Comparison of ENCODE assay signal across 24 mouse cellular contexts in genomic region chr17:47753130-47753775, GRCm38 (mm10). TPM values are rescaled to one million over a fixed set of nuclear protein-coding genes. Genes with fewer than 3 reads are reported as not detected.
DNase-seq lines count a peak whose midpoint lies in the region; ATAC-seq and TF ChIP-seq lines count a peak whose summit lies in the region.
"Had no signal": no experiment of that assay in that cellular context is flagged by ENCODE, and none has a peak within 500 bp of the region (broad histone marks: within the 10 kb centered on the region; RNA-seq: fewer than 3 reads in every experiment).

No protein-coding gene starts in this region.

- peak overlapping the region; percentile 46 for H3K9ac ChIP-seq in intestine, embryonic 16.5 days (ENCODE audit: low read depth, low read length)
- H3K9ac ChIP-seq in liver, embryonic 16.5 days (ENCODE audit: low read depth, low read length): peak overlapping the region; percentile 12
- no peak overlapping the region for H3K9ac ChIP-seq in forebrain, postnatal 0 days
- H3K9ac ChIP-seq: heart, embryonic 15.5 days; kidney, embryonic 15.5 days; neural tube, embryonic 12.5 days had no signal

- no peaks in the 10 kb centered on the region for H3K27me3 ChIP-seq in heart, embryonic 10.5 days (ENCODE audit: insufficient read depth, poor library complexity, severe bottlenecking)
- no peaks in the 10 kb centered on the region for H3K27me3 ChIP-seq in G1E (ENCODE audit: insufficient read depth, low read length)
- H3K27me3 ChIP-seq in intestine, embryonic 16.5 days (replicated peaks; ENCODE audit: control insufficient read depth, insufficient read depth, low read length): no peaks in the 10 kb centered on the region
- no peaks in the 10 kb centered on the region for H3K27me3 ChIP-seq in liver, embryonic 16.5 days (ENCODE audit: control insufficient read depth, insufficient read depth, low read depth, low read length)
- H3K27me3 ChIP-seq in forebrain, postnatal 0 days (ENCODE audit: insufficient read depth, low read length): no peaks in the 10 kb centered on the region
- H3K27me3 ChIP-seq: heart, embryonic 15.5 days; kidney, embryonic 15.5 days; neural tube, embryonic 12.5 days; Patski had no signal

- H3K36me3 ChIP-seq in heart, embryonic 10.5 days: peaks cover 9% of the 10 kb centered on the region; the same call in 1 of the 2 replicates
- peaks cover 49% of the 10 kb centered on the region for H3K36me3 ChIP-seq in G1E (replicated peaks)
- H3K36me3 ChIP-seq in intestine, embryonic 16.5 days (ENCODE audit: control insufficient read depth, insufficient read depth, low read length): 0 out of 2 replicates have a peak, but pooled peaks cover 3% of the 10 kb centered on the region
- peaks cover 7% of the 10 kb centered on the region; the same call in 1 of the 2 replicates for H3K36me3 ChIP-seq in liver, embryonic 16.5 days (ENCODE audit: control insufficient read depth, insufficient read depth)
- H3K36me3 ChIP-seq in forebrain, postnatal 0 days (ENCODE audit: insufficient read depth): no peaks in the 10 kb centered on the region
- H3K36me3 ChIP-seq: heart, embryonic 15.5 days; neural tube, embryonic 12.5 days had no signal

- 27% methylated on average over 8 of the region's 8 CpGs for WGBS in heart, embryonic 10.5 days
- WGBS in intestine, embryonic 16.5 days: 63% methylated on average over 8 of the region's 8 CpGs
- 20% methylated on average over 8 of the region's 8 CpGs for WGBS in liver, embryonic 16.5 days (ENCODE audit: insufficient replicate concordance)
- WGBS in forebrain, postnatal 0 days: 86% methylated on average over 8 of the region's 8 CpGs

- H3K9me3 ChIP-seq in heart, embryonic 10.5 days: no peaks in the 10 kb centered on the region
- peaks cover 3% of the 10 kb centered on the region; the same call in 1 of the 2 replicates for H3K9me3 ChIP-seq in G1E (replicated peaks)
- H3K9me3 ChIP-seq in intestine, embryonic 16.5 days (ENCODE audit: control insufficient read depth, low read length): no peaks in the 10 kb centered on the region
- H3K9me3 ChIP-seq in liver, embryonic 16.5 days (replicated peaks; ENCODE audit: control insufficient read depth, low read length): no peaks in the 10 kb centered on the region
- no peaks in the 10 kb centered on the region for H3K9me3 ChIP-seq in forebrain, postnatal 0 days (ENCODE audit: low read length)
- H3K9me3 ChIP-seq: heart, embryonic 15.5 days; kidney, embryonic 15.5 days; neural tube, embryonic 12.5 days had no signal

- peaks cover 57% of the 10 kb centered on the region for H3K4me1 ChIP-seq in heart, embryonic 10.5 days
- peaks cover 71% of the 10 kb centered on the region for H3K4me1 ChIP-seq in G1E (ENCODE audit: insufficient read depth, low read depth, low read length)
- peaks cover 28% of the 10 kb centered on the region for H3K4me1 ChIP-seq in intestine, embryonic 16.5 days (ENCODE audit: control insufficient read depth, insufficient read depth, low read length)
- peaks cover 40% of the 10 kb centered on the region for H3K4me1 ChIP-seq in liver, embryonic 16.5 days (ENCODE audit: control insufficient read depth, low read depth, low read length)
- no peaks in the 10 kb centered on the region for H3K4me1 ChIP-seq in forebrain, postnatal 0 days (ENCODE audit: insufficient read depth)
- H3K4me1 ChIP-seq: neural tube, embryonic 12.5 days had no signal

- TF ChIP-seq CTCF in G1E (IDR thresholded peaks at IDR 0.05; ENCODE audit: low read depth, low read length): no peak
- no peak for TF ChIP-seq CTCF in forebrain, postnatal 0 days (IDR thresholded peaks at IDR 0.05; ENCODE audit: low read depth)

- peak overlapping the region; percentile 84 for H3K27ac ChIP-seq in heart, embryonic 10.5 days
- peak overlapping the region; percentile 90 for H3K27ac ChIP-seq in intestine, embryonic 16.5 days (ENCODE audit: low read length)
- H3K27ac ChIP-seq in liver, embryonic 16.5 days (ENCODE audit: low read length): peak overlapping the region; percentile 67; the same call in 1 of the 2 replicates
- no peak overlapping the region for H3K27ac ChIP-seq in forebrain, postnatal 0 days (ENCODE audit: low read depth, low read length)
- H3K27ac ChIP-seq: heart, embryonic 15.5 days; kidney, embryonic 15.5 days; neural tube, embryonic 12.5 days; stomach, postnatal 0 days had no signal

- DNase-seq in heart, embryonic 10.5 days (ENCODE audit: low spot score): no peak
- no peak for DNase-seq in heart, adult 8-10 months (ENCODE audit: low spot score)
- DNase-seq in G1E (ENCODE audit: low spot score): no peak
- no peak for DNase-seq in B cell, adult 2 months
- no peak for DNase-seq in forebrain, postnatal 0 days
- no peak for DNase-seq in cerebellum, postnatal 14 days
- DNase-seq: adrenal gland, postnatal 25 days; cerebellum, adult 9-10 months; embryo, embryonic 11 days; left cerebral cortex, postnatal 4 days; lung, adult 18-20 months had no signal

- peak overlapping the region; percentile 26; the same call in 1 of the 2 replicates for H3K4me2 ChIP-seq in intestine, embryonic 16.5 days (ENCODE audit: low read depth, low read length)
- no peak overlapping the region; the same call in 1 of the 2 replicates for H3K4me2 ChIP-seq in liver, embryonic 16.5 days (ENCODE audit: low read depth, low read length)
- H3K4me2 ChIP-seq in forebrain, postnatal 0 days (ENCODE audit: low read depth): no peak overlapping the region
- H3K4me2 ChIP-seq: heart, embryonic 15.5 days; kidney, embryonic 15.5 days; midbrain, embryonic 11.5 days; neural tube, embryonic 12.5 days had no signal

- 0 out of 2 replicates have a peak overlapping the region, but pooled peaks have one; percentile 24 for H3K4me3 ChIP-seq in heart, embryonic 10.5 days
- H3K4me3 ChIP-seq in G1E (ENCODE audit: low read depth, low read length): peak overlapping the region; percentile 59; the same call in 1 of the 2 replicates
- H3K4me3 ChIP-seq in intestine, embryonic 16.5 days (ENCODE audit: low read length): no peak overlapping the region
- no peak overlapping the region for H3K4me3 ChIP-seq in liver, embryonic 16.5 days (ENCODE audit: low read depth, low read length)
- no peak overlapping the region for H3K4me3 ChIP-seq in forebrain, postnatal 0 days (ENCODE audit: low read depth, low read length)
- H3K4me3 ChIP-seq: heart, embryonic 15.5 days; kidney, embryonic 15.5 days; neural tube, embryonic 12.5 days had no signal

- 0 out of 2 replicates have a peak, but pooled peaks have one; percentile 15 for ATAC-seq in G1E (ENCODE audit: extremely low read depth, insufficient number of reproducible peaks, low FRiP score, poor library complexity, severe bottlenecking)
- peak; percentile 73 for ATAC-seq in intestine, embryonic 16.5 days
- ATAC-seq in liver, embryonic 16.5 days (ENCODE audit: low read depth): peak; percentile 52
- no peak for ATAC-seq in forebrain, postnatal 0 days
- ATAC-seq: activated CD4-positive, CD25-positive, alpha-beta regulatory T cell, adult 4 months; forebrain, embryonic 14.5 days had no signal

RNA-seq across cellular contexts. Expression of gene Tfeb, which starts 16.4 kb away (rescaled TPM):
- polyA plus RNA-seq in heart, embryonic 10.5 days (2016; fragmentation: Nextera tagmentation; extraction: Ambion mirVana): 15.3 and 19.3 TPM in 2 replicates
- 10 to 100 TPM; 36.9 to 42.6 (median 39.1) TPM for total RNA-seq in heart, adult 8-10 months (2022)
- 11.9 and 17.8 TPM in 2 replicates for total RNA-seq in G1E (2014; fragmentation: Nextera tagmentation)
- 10.7 and 11.6 TPM in 2 replicates for total RNA-seq in G1E (2017)
- polyA plus RNA-seq in G1E (2012): 57.0 and 73.2 TPM in 2 replicates
- 30.7 and 37.8 TPM in 2 replicates for polyA plus RNA-seq in intestine, embryonic 16.5 days (2015; fragmentation: Nextera tagmentation; extraction: Ambion mirVana)
- polyA plus RNA-seq in liver, embryonic 16.5 days (2015; fragmentation: Nextera tagmentation; extraction: Ambion mirVana): 5.5 and 5.9 TPM in 2 replicates
- total RNA-seq in forebrain, postnatal 0 days (2014; rRNA removed): 4.1 and 5.5 TPM in 2 replicates
- polyA plus RNA-seq in forebrain, postnatal 0 days (2015; fragmentation: Nextera tagmentation; extraction: Ambion mirVana): 3.3 and 4.6 TPM in 2 replicates

RNA-seq across cellular contexts. Expression of gene Pgc, which starts 26.6 kb away (rescaled TPM):
- polyA plus RNA-seq in heart, embryonic 10.5 days (2016; fragmentation: Nextera tagmentation; extraction: Ambion mirVana): 0.49 and 0.67 TPM in 2 replicates
- total RNA-seq in heart, adult 8-10 months (2022): not detected
- not detected in 2 replicates for total RNA-seq in G1E (2014; fragmentation: Nextera tagmentation)
- total RNA-seq in G1E (2017): not detected in 2 replicates
- not detected in 2 replicates for polyA plus RNA-seq in G1E (2012)
- polyA plus RNA-seq in intestine, embryonic 16.5 days (2015; fragmentation: Nextera tagmentation; extraction: Ambion mirVana): 0.28 and 0.68 TPM in 2 replicates
- not detected in 2 replicates for polyA plus RNA-seq in liver, embryonic 16.5 days (2015; fragmentation: Nextera tagmentation; extraction: Ambion mirVana)
- total RNA-seq in forebrain, postnatal 0 days (2014; rRNA removed): not detected in 2 replicates
- not detected in 2 replicates for polyA plus RNA-seq in forebrain, postnatal 0 days (2015; fragmentation: Nextera tagmentation; extraction: Ambion mirVana)
- total RNA-seq: adrenal gland, postnatal 25 days; hematopoietic stem cell, adult 5-6 weeks; left cerebral cortex, adult 18-20 months; left cerebral cortex, postnatal 4 days; monocyte, adult 5-6 weeks had no signal
- polyA plus RNA-seq: activated CD4-positive, CD25-positive, alpha-beta regulatory T cell, adult 4 months; forebrain, embryonic 14.5 days; midbrain, embryonic 11.5 days; neural tube, embryonic 12.5 days; Patski had no signal

RNA-seq across cellular contexts. Expression of gene Prickle4, which starts 58.7 kb away (rescaled TPM):
- polyA plus RNA-seq in heart, embryonic 10.5 days (2016; fragmentation: Nextera tagmentation; extraction: Ambion mirVana): 0.79 TPM in 1 of 2 replicates, not detected in the other
- total RNA-seq in heart, adult 8-10 months (2022): 1 to 10 TPM; 3.0 to 5.6 (median 3.7) TPM
- not detected in 2 replicates for total RNA-seq in G1E (2014; fragmentation: Nextera tagmentation)
- total RNA-seq in G1E (2017): 1.2 TPM in 1 of 2 replicates, not detected in the other
- 3.4 and 3.5 TPM in 2 replicates for polyA plus RNA-seq in G1E (2012)
- polyA plus RNA-seq in intestine, embryonic 16.5 days (2015; fragmentation: Nextera tagmentation; extraction: Ambion mirVana): 0.69 and 1.8 TPM in 2 replicates
- polyA plus RNA-seq in liver, embryonic 16.5 days (2015; fragmentation: Nextera tagmentation; extraction: Ambion mirVana): 0.25 TPM in 1 of 2 replicates, not detected in the other
- total RNA-seq in forebrain, postnatal 0 days (2014; rRNA removed): 1.8 TPM in 1 of 2 replicates, not detected in the other
- polyA plus RNA-seq in forebrain, postnatal 0 days (2015; fragmentation: Nextera tagmentation; extraction: Ambion mirVana): 0.45 and 0.60 TPM in 2 replicates
- total RNA-seq: monocyte, adult 5-6 weeks had no signal
- polyA plus RNA-seq: activated CD4-positive, CD25-positive, alpha-beta regulatory T cell, adult 4 months had no signal

RNA-seq across cellular contexts. Expression of gene Gm21981, which starts 59.0 kb away (rescaled TPM):
- 0.14 and 0.16 TPM in 2 replicates for polyA plus RNA-seq in heart, embryonic 10.5 days (2016; fragmentation: Nextera tagmentation; extraction: Ambion mirVana)
- total RNA-seq in heart, adult 8-10 months (2022): under 1 TPM; 0.31 to 0.68 (median 0.48) TPM
- total RNA-seq in G1E (2014; fragmentation: Nextera tagmentation) (not detected in 2 replicates), G1E (2017) (0.12 and 0.71 TPM in 2 replicates)
- 0.21 and 0.44 TPM in 2 replicates for polyA plus RNA-seq in G1E (2012)
- polyA plus RNA-seq in intestine, embryonic 16.5 days (2015; fragmentation: Nextera tagmentation; extraction: Ambion mirVana): 0.16 and 0.26 TPM in 2 replicates
- polyA plus RNA-seq in liver, embryonic 16.5 days (2015; fragmentation: Nextera tagmentation; extraction: Ambion mirVana): 0.05 TPM in 1 of 2 replicates, not detected in the other
- total RNA-seq in forebrain, postnatal 0 days (2014; rRNA removed): 4.9 and 5.2 TPM in 2 replicates
- 0.76 and 0.97 TPM in 2 replicates for polyA plus RNA-seq in forebrain, postnatal 0 days (2015; fragmentation: Nextera tagmentation; extraction: Ambion mirVana)
- total RNA-seq: hematopoietic stem cell, adult 5-6 weeks; monocyte, adult 5-6 weeks had no signal
- polyA plus RNA-seq: activated CD4-positive, CD25-positive, alpha-beta regulatory T cell, adult 4 months; stomach, postnatal 0 days had no signal

Comparison
In these comparisons a context has a peak if more than half of its experiments do, and no peak if none do; other contexts are left out.
1. H3K4me3 ChIP-seq: peak in heart, embryonic 10.5 days (single experiment) and G1E (single experiment); none in intestine, embryonic 16.5 days (single experiment), liver, embryonic 16.5 days (single experiment) and forebrain, postnatal 0 days (single experiment).